Mouse (Mus musculus) right cerebral cortex, postnatal 14 days (tissue): ENCODE results near the gene Ramac.
A peak's percentile ranks its signal among the peaks of the same experiment; 100 is the strongest.

Source experiments
- DNase-seq: peaks from one replicate; pipeline ENCODE4 v3.0.0; 2022

Gene Ramac

GRCm38 (mm10) chr7:81762180-81763109 is at the start of gene Ramac:
Ramac (plus strand) TSS chr7:81762925.
- peak; percentile 87 for DNase-seq

- DNase-seq = no peak
These were observed 44.1 kb upstream of the Ramac start for GRCm38 (mm10) chr7:81718657-81719056.

GRCm38 (mm10) chr7:81719216-81719661 is 43.5 kb upstream of the Ramac start:
- no peak for DNase-seq

- DNase-seq = no peak
These were observed 41.5 kb upstream of the Ramac start for GRCm38 (mm10) chr7:81721271-81721670.

GRCm38 (mm10) chr7:81723851-81724250 is 38.9 kb upstream of the Ramac start:
- peak; percentile 28 for DNase-seq

GRCm38 (mm10) chr7:81725986-81726727 is 36.6 kb upstream of the Ramac start:
- DNase-seq = no peak

GRCm38 (mm10) chr7:81726728-81727005 is 36.1 kb upstream of the Ramac start:
- DNase-seq = no peak

GRCm38 (mm10) chr7:81727716-81728115 is 35.0 kb upstream of the Ramac start:
- no peak for DNase-seq

- no peak for DNase-seq
These were observed 32.9 kb upstream of the Ramac start for GRCm38 (mm10) chr7:81729787-81730186.

- peak; percentile 30 for DNase-seq
These were observed 31.5 kb upstream of the Ramac start for GRCm38 (mm10) chr7:81731181-81731651.

- no peak for DNase-seq
These were observed 30.3 kb upstream of the Ramac start for GRCm38 (mm10) chr7:81732183-81733089.

GRCm38 (mm10) chr7:81735300-81736048 is 27.3 kb upstream of the Ramac start:
- no peak for DNase-seq

GRCm38 (mm10) chr7:81738720-81739385 is 23.9 kb upstream of the Ramac start:
- DNase-seq = no peak

- DNase-seq = no peak
These were observed 22.7 kb upstream of the Ramac start for GRCm38 (mm10) chr7:81740010-81740409.

- DNase-seq = no peak
These were observed 18.6 kb upstream of the Ramac start for GRCm38 (mm10) chr7:81744145-81744544.

GRCm38 (mm10) chr7:81747956-81748355 is 14.8 kb upstream of the Ramac start:
- no peak for DNase-seq

GRCm38 (mm10) chr7:81763110-81763845 is 553 bp downstream of the Ramac start:
- peak; percentile 41 for DNase-seq

GRCm38 (mm10) chr7:81772786-81773539 is 10.2 kb downstream of the Ramac start:
- DNase-seq = peak; percentile 32

GRCm38 (mm10) chr7:81775325-81775724 is 12.6 kb downstream of the Ramac start:
- no peak for DNase-seq

- DNase-seq = no peak
These were observed 15.0 kb downstream of the Ramac start for GRCm38 (mm10) chr7:81777667-81778218.
